Mouse (Mus musculus): Measurements from ENCODE around the gene Sept9. TPM values are rescaled to one million over a fixed set of nuclear protein-coding genes. Genes with fewer than 3 reads are reported as not detected.
"Not testable (repeated sequence)": the region's sequence is repeated elsewhere in the genome, so short reads cannot be mapped to it uniquely, and the experiment has no call there.

Sept9 gene
- polyA plus RNA-seq, 1 experiment, result 13.3 TPM

DNA sequence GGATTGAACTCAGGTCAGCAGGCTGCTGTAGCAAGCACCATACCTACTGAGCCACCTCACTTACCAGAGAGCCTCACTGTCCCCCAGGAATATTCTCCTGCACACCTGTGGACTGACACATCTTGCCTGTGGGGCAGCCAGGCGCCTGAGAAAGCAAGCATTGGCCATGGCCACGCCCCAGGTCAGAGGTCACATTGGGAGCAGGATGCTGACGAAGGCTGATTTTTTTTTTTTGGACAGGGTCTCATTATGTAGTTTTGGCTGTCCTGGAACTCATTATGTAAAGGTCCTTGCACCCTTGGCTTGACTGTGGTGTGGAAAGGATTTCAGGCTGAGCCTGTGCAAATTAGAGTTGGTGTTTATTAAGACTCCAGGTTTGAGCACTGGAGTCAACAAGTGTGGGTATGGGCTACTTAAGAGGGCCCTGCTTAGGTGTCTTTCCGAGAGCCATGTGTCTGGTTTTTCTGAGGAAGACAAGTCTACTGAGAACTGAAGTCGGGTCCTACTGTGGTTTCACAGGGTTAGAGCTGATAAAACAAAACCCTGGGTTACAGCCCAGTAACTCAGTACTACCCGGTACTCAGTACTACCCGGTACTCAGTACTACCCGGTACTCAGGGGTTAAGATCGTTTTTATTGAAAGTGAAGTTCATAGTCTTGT, 122.0 kb downstream of the Sept9 start:
- TF ChIP-seq POLR2A (IDR thresholded peaks at IDR 0.05; ENCODE audit: borderline replicate concordance, insufficient read depth, low read length) (no peak), CTCF (IDR thresholded peaks at IDR 0.05; ENCODE audit: borderline replicate concordance, insufficient read depth, low read depth, low read length) (no peak)
- no peak overlapping the region for H3K27ac ChIP-seq (ENCODE audit: insufficient read depth, low read length)
- H3K4me1 ChIP-seq (ENCODE audit: control insufficient read depth, insufficient read depth, low read length), result peaks cover 16% of the 10 kb centered on the region
- DNase-seq, result no peak
- no peak overlapping the region for H3K4me3 ChIP-seq (replicated peaks; ENCODE audit: insufficient read depth, low read depth, low read length)
- H3K27me3 ChIP-seq (ENCODE audit: control insufficient read depth, insufficient read depth, low read length), result no peaks in the 10 kb centered on the region
- WGBS, result 88% methylated on average over 9 of the region's 9 CpGs

- TF ChIP-seq CTCF (IDR thresholded peaks at IDR 0.05; ENCODE audit: borderline replicate concordance, insufficient read depth, low read depth, low read length) (no peak), POLR2A (IDR thresholded peaks at IDR 0.05; ENCODE audit: borderline replicate concordance, insufficient read depth, low read length) (no peak)
- H3K4me3 ChIP-seq (replicated peaks; ENCODE audit: insufficient read depth, low read depth, low read length), result no peak overlapping the region
- no peaks in the 10 kb centered on the region for H3K27me3 ChIP-seq (ENCODE audit: control insufficient read depth, insufficient read depth, low read length)
- H3K27ac ChIP-seq (ENCODE audit: insufficient read depth, low read length), result no peak overlapping the region
- no peak for DNase-seq
- WGBS, result 77% methylated on average over 3 of the region's 3 CpGs
- peaks cover 14% of the 10 kb centered on the region for H3K4me1 ChIP-seq (ENCODE audit: control insufficient read depth, insufficient read depth, low read length)
These were observed 122.8 kb downstream of the Sept9 start for GRCm38 (mm10) chr11:117322311-117322710.

DNA sequence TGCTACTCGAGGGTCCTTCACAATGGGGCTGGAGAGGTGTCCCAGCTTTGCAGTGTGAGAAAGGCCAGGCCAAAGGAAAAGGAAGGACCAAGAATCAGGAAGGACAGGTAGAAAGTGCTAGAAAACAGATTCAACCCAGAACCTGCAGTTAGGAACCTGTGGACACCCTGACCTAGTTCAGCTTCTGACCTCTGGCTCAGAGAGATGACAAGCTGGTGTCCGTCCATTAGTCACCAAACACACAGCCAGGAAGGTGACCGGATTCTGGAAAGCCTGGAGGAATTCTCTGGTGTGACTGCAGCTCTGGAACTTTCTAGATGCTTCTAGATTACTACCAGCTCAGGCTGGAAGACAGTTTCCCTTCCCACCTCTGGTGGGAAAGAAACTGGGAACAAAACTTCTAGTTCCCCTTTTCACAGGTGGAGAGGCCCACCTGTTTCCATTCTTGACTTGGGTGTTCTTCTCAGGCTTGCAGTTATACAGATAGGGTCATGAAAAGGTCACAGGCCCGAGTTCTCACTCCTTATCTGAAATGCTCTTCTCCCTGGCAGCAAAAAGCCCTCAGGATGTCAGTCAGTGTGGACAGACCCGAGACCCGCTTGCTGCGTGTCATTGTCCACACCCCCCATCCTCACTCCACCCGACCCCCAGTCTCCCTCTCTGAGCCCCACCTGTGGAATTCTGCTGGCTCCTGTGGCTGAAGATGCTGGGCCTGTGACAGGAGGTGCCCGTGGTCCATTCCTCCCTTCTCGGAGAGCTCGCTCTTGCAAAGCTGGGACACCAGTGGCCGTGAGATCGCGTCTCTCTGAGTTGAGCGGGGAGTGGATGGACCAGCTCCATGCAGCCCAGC, 123.5 kb downstream of the Sept9 start:
- no peak for DNase-seq
- 93% methylated on average over 15 of the region's 15 CpGs for WGBS
- no peak for TF ChIP-seq CTCF (IDR thresholded peaks at IDR 0.05; ENCODE audit: borderline replicate concordance, insufficient read depth, low read depth, low read length)
- no peak for TF ChIP-seq POLR2A (IDR thresholded peaks at IDR 0.05; ENCODE audit: borderline replicate concordance, insufficient read depth, low read length)
- Histone ChIP-seq H3K4me1 (ENCODE audit: control insufficient read depth, insufficient read depth, low read length) (peaks cover 8% of the 10 kb centered on the region), H3K4me3 (replicated peaks; ENCODE audit: insufficient read depth, low read depth, low read length) (no peak overlapping the region), H3K27ac (ENCODE audit: insufficient read depth, low read length) (no peak overlapping the region), H3K27me3 (ENCODE audit: control insufficient read depth, insufficient read depth, low read length) (no peaks in the 10 kb centered on the region)

GRCm38 (mm10) chr11:117323976-117324574, 124.6 kb downstream of the Sept9 start:
- no peak for TF ChIP-seq POLR2A (IDR thresholded peaks at IDR 0.05; ENCODE audit: borderline replicate concordance, insufficient read depth, low read length)
- TF ChIP-seq CTCF (IDR thresholded peaks at IDR 0.05; ENCODE audit: borderline replicate concordance, insufficient read depth, low read depth, low read length), result no peak
- Histone ChIP-seq H3K4me3 (replicated peaks; ENCODE audit: insufficient read depth, low read depth, low read length) (no peak overlapping the region), H3K27ac (ENCODE audit: insufficient read depth, low read length) (no peak overlapping the region), H3K27me3 (ENCODE audit: control insufficient read depth, insufficient read depth, low read length) (no peaks in the 10 kb centered on the region), H3K4me1 (ENCODE audit: control insufficient read depth, insufficient read depth, low read length) (peaks cover 7% of the 10 kb centered on the region)
- 58% methylated on average over 12 of the region's 12 CpGs for WGBS
- DNase-seq, result no peak

GRCm38 (mm10) chr11:117324718-117325117, 125.3 kb downstream of the Sept9 start:
- not testable (repeated sequence) for H3K27me3 ChIP-seq (ENCODE audit: control insufficient read depth, insufficient read depth, low read length); H3K4me1 ChIP-seq (ENCODE audit: control insufficient read depth, insufficient read depth, low read length); DNase-seq; H3K27ac ChIP-seq (ENCODE audit: insufficient read depth, low read length); H3K4me3 ChIP-seq (replicated peaks; ENCODE audit: insufficient read depth, low read depth, low read length)
- 99% methylated on average over 5 of the region's 5 CpGs for WGBS

DNA sequence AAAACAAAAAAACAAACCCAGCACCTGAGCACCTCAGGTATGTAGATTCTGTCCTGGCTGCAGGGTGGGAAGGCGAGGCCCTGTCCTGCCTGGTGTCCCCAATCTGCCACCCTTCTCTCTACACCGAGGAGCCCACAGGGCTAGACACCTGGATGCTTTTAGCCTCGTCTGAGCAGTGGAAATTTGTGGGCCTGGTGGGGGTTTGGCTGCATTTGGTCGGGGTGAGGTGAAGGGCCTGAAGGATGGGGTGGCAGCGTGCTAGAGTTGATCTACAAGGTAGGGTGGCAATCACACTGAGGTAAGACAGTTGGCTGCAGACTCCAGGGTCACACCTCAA, 125.6 kb downstream of the Sept9 start:
- WGBS, result 82% methylated on average over 5 of the region's 5 CpGs
- Histone ChIP-seq H3K27ac (ENCODE audit: insufficient read depth, low read length) (no peak overlapping the region), H3K4me3 (replicated peaks; ENCODE audit: insufficient read depth, low read depth, low read length) (no peak overlapping the region), H3K27me3 (ENCODE audit: control insufficient read depth, insufficient read depth, low read length) (no peaks in the 10 kb centered on the region), H3K4me1 (ENCODE audit: control insufficient read depth, insufficient read depth, low read length) (peaks cover 7% of the 10 kb centered on the region)
- TF ChIP-seq CTCF (IDR thresholded peaks at IDR 0.05; ENCODE audit: borderline replicate concordance, insufficient read depth, low read depth, low read length), result no peak
- no peak for TF ChIP-seq POLR2A (IDR thresholded peaks at IDR 0.05; ENCODE audit: borderline replicate concordance, insufficient read depth, low read length)
- DNase-seq, result no peak

DNA sequence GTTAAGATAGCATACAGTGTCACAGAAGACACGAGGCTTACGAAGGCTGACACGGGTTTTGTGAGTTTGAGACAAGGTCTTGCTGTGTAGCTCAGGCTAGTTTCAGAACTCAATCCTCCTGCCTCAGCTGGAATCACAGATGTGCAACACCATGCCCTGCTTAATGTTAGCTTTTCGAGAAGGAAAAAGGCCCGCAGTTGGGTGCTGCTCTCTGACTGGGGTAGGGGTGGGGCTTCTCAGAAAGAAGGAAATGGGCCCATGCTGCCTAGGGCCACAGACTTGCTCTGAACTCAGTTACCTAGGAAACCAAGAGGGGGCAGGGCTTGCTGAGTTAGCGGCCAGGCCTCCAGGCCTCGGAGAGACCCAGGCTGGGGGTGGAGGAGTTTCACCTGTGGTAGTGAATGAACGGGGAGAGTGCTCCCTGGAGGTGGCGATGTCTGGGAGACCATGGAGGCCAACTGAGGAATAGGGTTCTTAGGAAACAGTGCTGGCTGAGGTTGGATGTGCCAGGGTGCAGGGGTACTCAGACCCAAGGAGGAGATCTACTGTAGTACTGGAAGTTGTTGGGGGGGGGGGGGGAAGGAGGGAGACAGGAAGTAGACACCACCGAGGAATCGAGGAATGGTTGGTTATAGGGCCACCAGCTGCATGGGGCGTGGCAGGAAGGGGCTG, 126.1 kb downstream of the Sept9 start:
- no peak for DNase-seq
- Histone ChIP-seq H3K4me1 (ENCODE audit: control insufficient read depth, insufficient read depth, low read length) (peaks cover 7% of the 10 kb centered on the region), H3K27ac (ENCODE audit: insufficient read depth, low read length) (no peak overlapping the region), H3K27me3 (ENCODE audit: control insufficient read depth, insufficient read depth, low read length) (no peaks in the 10 kb centered on the region), H3K4me3 (replicated peaks; ENCODE audit: insufficient read depth, low read depth, low read length) (no peak overlapping the region)
- WGBS, result 84% methylated on average over 12 of the region's 12 CpGs
- no peak for TF ChIP-seq CTCF (IDR thresholded peaks at IDR 0.05; ENCODE audit: borderline replicate concordance, insufficient read depth, low read depth, low read length)
- no peak for TF ChIP-seq POLR2A (IDR thresholded peaks at IDR 0.05; ENCODE audit: borderline replicate concordance, insufficient read depth, low read length)

Data from cerebellum, adult 2 months (tissue).